Comparison of ENCODE assay signal across 7 mouse cellular contexts in genomic region chr3:85115959-85116543, GRCm38 (mm10).
DNase-seq lines count a peak whose midpoint lies in the region; ATAC-seq and TF ChIP-seq lines count a peak whose summit lies in the region.

No protein-coding gene starts in this region.

- H3K36me3 ChIP-seq in kidney, postnatal 0 days (ENCODE audit: insufficient read depth, low read length), result no peaks in the 10 kb centered on the region

- no peaks in the 10 kb centered on the region for H3K4me1 ChIP-seq in kidney, postnatal 0 days (replicated peaks; ENCODE audit: insufficient read depth, low read length)

- DNase-seq in kidney, postnatal 0 days (ENCODE audit: low spot score), result peak; percentile 24
- no peak for DNase-seq in kidney, adult 18-20 months
- DNase-seq in cerebellum, adult 9-11 months, result peak; percentile 10
- peak; percentile 2 for DNase-seq in gonadal fat pad, adult 2 months (ENCODE audit: low read depth)
- DNase-seq in layer of hippocampus, postnatal 36 days, result peak; percentile 19 to 20
- DNase-seq in adrenal gland, adult (ENCODE audit: inconsistent age in 2 of 2, low spot score in 1 of 2), result no peak
- DNase-seq in thymus, postnatal 36 days, result no peak

- 26% methylated on average over 7 of the region's 7 CpGs for WGBS in kidney, postnatal 0 days

- H3K27ac ChIP-seq in kidney, postnatal 0 days, result no peak overlapping the region

- H3K4me2 ChIP-seq in kidney, postnatal 0 days (ENCODE audit: low read length), result no peak overlapping the region

- TF ChIP-seq CTCF in kidney, postnatal 0 days (IDR thresholded peaks at IDR 0.05; ENCODE audit: low read depth), result no peak

- H3K27me3 ChIP-seq in kidney, postnatal 0 days (ENCODE audit: insufficient read depth, low read length), result no peaks in the 10 kb centered on the region

- H3K4me3 ChIP-seq in kidney, postnatal 0 days (replicated peaks; ENCODE audit: low read depth, low read length), result no peak overlapping the region

- no peaks in the 10 kb centered on the region for H3K9me3 ChIP-seq in kidney, postnatal 0 days (replicated peaks; ENCODE audit: low read length)

- no peak overlapping the region for H3K9ac ChIP-seq in kidney, postnatal 0 days (ENCODE audit: low read depth, low read length)

- no peak for ATAC-seq in kidney, postnatal 0 days (replicated peaks; ENCODE audit: low FRiP score, low read depth)

Comparison
In these comparisons a context has a peak if more than half of its experiments do, and no peak if none do; other contexts are left out.
1. DNase-seq: peak in kidney, postnatal 0 days (single experiment), cerebellum, adult 9-11 months (single experiment), gonadal fat pad, adult 2 months (single experiment) and layer of hippocampus, postnatal 36 days (2 of 2); none in kidney, adult 18-20 months (single experiment), adrenal gland, adult (0 of 2) and thymus, postnatal 36 days (0 of 2).